Mouse (Mus musculus): ENCODE measurements at regions not wholly inside any gene's neighbourhood (a gene's known extent, or its start where the extent isn't known, plus 50 kb on each side); places are given as distances from the start of the nearest gene placed in this dataset.

DNA sequence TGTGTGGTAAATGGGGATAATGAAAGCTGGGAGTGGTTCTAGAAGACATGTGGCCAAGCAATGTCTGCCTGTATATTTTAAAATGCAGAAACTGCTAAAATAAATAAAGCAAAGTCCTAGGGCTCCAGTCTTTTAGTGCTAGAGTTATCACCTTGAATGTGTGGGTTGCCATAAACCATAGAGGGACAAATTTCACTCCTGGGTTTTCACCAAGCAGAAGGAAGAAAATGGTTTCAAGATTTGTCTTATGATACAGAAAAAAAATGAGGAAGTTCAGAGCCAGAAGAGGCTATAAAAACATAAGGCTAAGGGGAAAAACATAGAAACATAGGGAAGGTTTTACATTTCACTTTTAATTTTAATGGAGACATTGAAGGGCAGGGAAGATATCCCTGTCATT is 276.1 kb upstream of the 2610001J05Rik start:
- H3K4me1 ChIP-seq, result no peaks in the 10 kb centered on the region
- H3K4me2 ChIP-seq, result no peak overlapping the region
- H3K27ac ChIP-seq, result no peak overlapping the region
- ATAC-seq (replicated peaks), result no peak
- no peaks in the 10 kb centered on the region for H3K36me3 ChIP-seq (replicated peaks)
- no peaks in the 10 kb centered on the region for H3K27me3 ChIP-seq (replicated peaks)
- H3K9me3 ChIP-seq, result no peaks in the 10 kb centered on the region
- H3K9ac ChIP-seq, result no peak overlapping the region
- H3K4me3 ChIP-seq, result no peak overlapping the region

DNA sequence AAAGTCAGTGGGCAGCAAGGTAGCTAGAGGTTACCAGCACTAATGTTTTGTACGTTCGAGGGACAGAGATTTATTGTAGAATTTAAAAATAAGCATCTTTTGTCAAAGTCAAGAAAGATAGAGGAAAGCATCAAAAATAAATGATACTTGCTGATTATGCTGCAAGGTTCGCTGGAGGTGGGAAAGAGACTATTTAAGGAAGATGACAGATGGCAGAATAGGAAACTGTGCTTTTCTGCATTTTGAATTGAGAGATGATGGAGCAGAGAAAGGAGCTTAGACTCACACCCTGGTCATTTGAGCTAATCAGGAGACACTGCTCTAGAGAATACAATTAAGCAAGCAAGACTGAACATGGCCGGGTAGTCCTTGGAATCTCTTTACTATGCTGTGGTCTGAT is 275.1 kb upstream of the 2610001J05Rik start:
- 86% methylated on average over 4 of the region's 4 CpGs for WGBS
- Histone ChIP-seq H3K27ac (no peak overlapping the region), H3K4me3 (no peak overlapping the region), H3K4me2 (no peak overlapping the region), H3K27me3 (replicated peaks) (no peaks in the 10 kb centered on the region), H3K9me3 (no peaks in the 10 kb centered on the region), H3K36me3 (replicated peaks) (no peaks in the 10 kb centered on the region), H3K9ac (no peak overlapping the region), H3K4me1 (no peaks in the 10 kb centered on the region)
- no peak for ATAC-seq (replicated peaks)

DNA sequence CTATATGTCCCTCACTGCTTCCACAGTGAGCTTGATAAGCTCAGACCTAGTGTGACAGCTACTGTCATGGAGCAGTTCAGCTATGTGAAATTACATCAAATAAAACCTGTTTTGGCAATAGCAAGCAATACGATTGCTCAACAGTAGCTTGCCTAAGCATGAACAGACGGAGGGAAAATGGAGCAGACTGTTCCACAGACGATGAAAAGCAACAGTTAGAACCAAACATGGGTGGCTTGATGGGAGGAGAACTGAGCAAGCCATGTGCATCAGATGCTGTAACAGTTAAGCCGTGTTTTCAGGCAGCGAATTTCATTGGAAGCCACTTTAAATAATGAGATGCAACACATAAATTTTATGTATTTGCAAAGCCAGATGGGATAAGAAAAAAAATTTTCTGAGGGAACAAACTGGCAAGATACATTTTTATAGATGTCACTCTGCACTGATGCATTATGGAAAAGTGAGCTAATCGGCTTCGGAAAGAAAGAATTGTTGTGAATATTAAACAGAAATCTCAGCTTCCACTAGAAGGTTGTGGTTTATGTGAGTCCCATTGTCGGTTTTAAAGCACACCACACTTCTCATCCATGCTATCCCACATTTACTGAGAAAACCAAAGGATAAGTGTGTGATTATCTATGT is 270.9 kb upstream of the 2610001J05Rik start:
- peak; percentile 50; the same call in 1 of the 2 replicates for ATAC-seq (replicated peaks)
- Histone ChIP-seq H3K27me3 (replicated peaks) (no peaks in the 10 kb centered on the region), H3K4me1 (no peaks in the 10 kb centered on the region), H3K27ac (no peak overlapping the region), H3K9ac (no peak overlapping the region), H3K36me3 (replicated peaks) (no peaks in the 10 kb centered on the region), H3K4me2 (no peak overlapping the region), H3K4me3 (no peak overlapping the region), H3K9me3 (no peaks in the 10 kb centered on the region)
- WGBS, result 73% methylated on average over 8 of the region's 8 CpGs

GRCm38 (mm10) chr6:14130392-14131144 is 259.2 kb upstream of the 2610001J05Rik start:
- 79% methylated on average over 1 of the region's 1 CpGs for WGBS
- Histone ChIP-seq H3K9ac (no peak overlapping the region), H3K9me3 (no peaks in the 10 kb centered on the region), H3K4me3 (no peak overlapping the region), H3K4me2 (no peak overlapping the region), H3K36me3 (replicated peaks) (no peaks in the 10 kb centered on the region), H3K27me3 (replicated peaks) (no peaks in the 10 kb centered on the region), H3K27ac (no peak overlapping the region), H3K4me1 (no peaks in the 10 kb centered on the region)
- no peak for ATAC-seq (replicated peaks)

DNA sequence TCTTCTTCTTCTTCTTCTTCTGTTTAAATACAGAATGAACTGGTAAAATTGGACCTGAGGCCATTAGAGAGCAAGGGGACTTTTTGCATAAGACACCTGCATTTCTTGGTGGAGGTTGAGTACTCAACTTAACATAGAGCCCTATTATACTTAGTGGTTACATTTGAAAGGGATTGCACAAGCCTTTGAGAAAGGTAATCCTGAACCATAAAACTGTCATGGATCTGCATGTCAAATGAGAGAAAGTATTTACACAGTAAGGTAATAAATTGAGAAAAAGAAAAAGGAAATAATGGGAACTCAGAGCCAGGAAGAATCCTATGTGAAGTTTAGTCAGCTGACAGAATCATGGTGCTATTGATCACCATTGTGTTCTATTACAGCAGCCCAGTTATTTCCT is 258.1 kb upstream of the 2610001J05Rik start:
- no peak overlapping the region for H3K27ac ChIP-seq
- H3K9me3 ChIP-seq, result no peaks in the 10 kb centered on the region
- no peak overlapping the region for H3K9ac ChIP-seq
- no peaks in the 10 kb centered on the region for H3K4me1 ChIP-seq
- no peaks in the 10 kb centered on the region for H3K27me3 ChIP-seq (replicated peaks)
- no peak overlapping the region for H3K4me2 ChIP-seq
- no peak overlapping the region for H3K4me3 ChIP-seq
- H3K36me3 ChIP-seq (replicated peaks), result no peaks in the 10 kb centered on the region
- no peak for ATAC-seq (replicated peaks)

GRCm38 (mm10) chr6:14122311-14122710 is 251.0 kb upstream of the 2610001J05Rik start:
- ATAC-seq (replicated peaks), result no peak
- Histone ChIP-seq H3K27me3 (replicated peaks) (no peaks in the 10 kb centered on the region), H3K27ac (no peak overlapping the region), H3K4me2 (no peak overlapping the region), H3K4me3 (no peak overlapping the region), H3K9me3 (no peaks in the 10 kb centered on the region), H3K9ac (no peak overlapping the region), H3K4me1 (no peaks in the 10 kb centered on the region), H3K36me3 (replicated peaks) (no peaks in the 10 kb centered on the region)
- 96% methylated on average over 3 of the region's 3 CpGs for WGBS

DNA sequence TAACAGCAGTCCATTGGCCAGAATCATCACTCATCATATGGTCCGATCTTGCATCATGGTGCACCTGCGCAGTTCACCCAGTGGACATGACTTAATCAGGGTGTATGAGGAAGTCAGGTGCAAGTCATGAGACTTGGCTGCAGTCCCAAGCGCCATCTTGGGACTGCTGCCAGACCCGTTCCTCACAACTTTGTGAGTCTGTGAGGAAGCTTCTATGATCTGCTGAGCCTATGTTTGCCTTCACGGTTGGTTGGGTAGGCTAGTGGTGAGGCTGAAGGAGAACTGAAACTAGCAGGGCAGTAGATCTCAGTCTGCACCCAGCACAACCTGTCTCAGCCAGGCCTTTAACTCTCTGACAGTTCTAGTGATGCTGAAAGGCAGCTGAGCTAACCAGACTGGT is 250.2 kb upstream of the 2610001J05Rik start:
- Histone ChIP-seq H3K27ac (no peak overlapping the region), H3K36me3 (replicated peaks) (no peaks in the 10 kb centered on the region), H3K27me3 (replicated peaks) (no peaks in the 10 kb centered on the region), H3K4me1 (no peaks in the 10 kb centered on the region), H3K4me2 (no peak overlapping the region), H3K9me3 (no peaks in the 10 kb centered on the region), H3K4me3 (no peak overlapping the region), H3K9ac (no peak overlapping the region)
- 94% methylated on average over 5 of the region's 5 CpGs for WGBS
- no peak for ATAC-seq (replicated peaks)

- Histone ChIP-seq H3K27me3 (replicated peaks) (no peaks in the 10 kb centered on the region), H3K4me3 (no peak overlapping the region), H3K4me1 (no peaks in the 10 kb centered on the region), H3K9ac (no peak overlapping the region), H3K27ac (no peak overlapping the region), H3K4me2 (no peak overlapping the region), H3K36me3 (replicated peaks) (no peaks in the 10 kb centered on the region), H3K9me3 (no peaks in the 10 kb centered on the region)
- 78% methylated on average over 1 of the region's 1 CpGs for WGBS
- ATAC-seq (replicated peaks), result no peak
These were observed 223.6 kb upstream of the 2610001J05Rik start for GRCm38 (mm10) chr6:14094907-14095306.

DNA sequence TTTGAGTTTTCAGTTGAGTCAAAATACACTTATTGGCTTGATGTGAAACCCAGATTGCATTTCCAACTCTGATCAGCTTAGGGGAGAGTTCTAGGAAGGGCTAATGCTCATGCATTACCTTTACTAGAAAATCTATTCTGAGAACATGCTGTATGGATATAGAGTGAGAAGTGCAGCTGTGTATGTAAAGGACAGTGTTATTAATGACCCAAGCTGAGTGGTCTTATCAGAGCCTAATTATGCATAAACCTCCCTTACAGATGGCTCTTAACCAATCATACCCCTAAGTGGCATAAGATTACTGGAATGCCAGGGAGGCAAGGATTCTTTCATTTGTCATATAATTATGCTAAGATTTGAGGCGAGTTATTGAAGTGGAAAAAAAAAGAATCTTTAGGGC is 210.6 kb upstream of the 2610001J05Rik start:
- Histone ChIP-seq H3K4me1 (no peaks in the 10 kb centered on the region), H3K9me3 (no peaks in the 10 kb centered on the region), H3K4me3 (no peak overlapping the region), H3K4me2 (no peak overlapping the region), H3K36me3 (replicated peaks) (no peaks in the 10 kb centered on the region), H3K27ac (no peak overlapping the region), H3K9ac (no peak overlapping the region), H3K27me3 (replicated peaks) (no peaks in the 10 kb centered on the region)
- no peak for ATAC-seq (replicated peaks)
- 52% methylated on average over 1 of the region's 1 CpGs for WGBS

GRCm38 (mm10) chr6:14063735-14064134 is 192.4 kb upstream of the 2610001J05Rik start:
- Histone ChIP-seq H3K27ac (no peak overlapping the region), H3K9ac (no peak overlapping the region), H3K9me3 (no peaks in the 10 kb centered on the region), H3K4me2 (no peak overlapping the region), H3K4me1 (no peaks in the 10 kb centered on the region), H3K4me3 (no peak overlapping the region), H3K36me3 (replicated peaks) (no peaks in the 10 kb centered on the region), H3K27me3 (replicated peaks) (no peaks in the 10 kb centered on the region)
- 68% methylated on average over 2 of the region's 2 CpGs for WGBS
- no peak for ATAC-seq (replicated peaks)

GRCm38 (mm10) chr6:14046560-14046959 is 175.2 kb upstream of the 2610001J05Rik start:
- Histone ChIP-seq H3K9ac (no peak overlapping the region), H3K4me2 (no peak overlapping the region), H3K36me3 (replicated peaks) (no peaks in the 10 kb centered on the region), H3K9me3 (no peaks in the 10 kb centered on the region), H3K27me3 (replicated peaks) (no peaks in the 10 kb centered on the region), H3K4me3 (no peak overlapping the region), H3K4me1 (no peaks in the 10 kb centered on the region), H3K27ac (no peak overlapping the region)
- WGBS, result 92% methylated on average over 5 of the region's 5 CpGs
- ATAC-seq (replicated peaks), result no peak

DNA sequence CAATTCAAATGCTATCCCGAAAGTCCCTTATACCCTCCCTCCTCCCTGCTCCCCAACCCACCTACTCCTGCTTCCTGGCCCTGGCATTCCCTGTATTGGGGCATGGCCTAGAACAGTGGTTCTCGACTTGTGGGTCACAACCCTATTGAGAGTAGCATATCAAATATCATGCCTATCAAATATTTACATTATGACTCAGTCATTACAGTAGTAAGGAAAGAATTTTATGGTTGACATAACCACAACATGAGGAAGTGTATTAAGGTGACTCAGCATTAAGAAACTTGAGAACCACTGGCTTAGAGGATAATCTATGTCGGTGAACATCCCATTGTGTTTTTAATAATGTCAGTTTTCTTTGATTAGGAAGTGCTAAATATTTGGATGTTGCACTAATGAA is 173.3 kb upstream of the 2610001J05Rik start:
- ATAC-seq (replicated peaks), result no peak
- Histone ChIP-seq H3K4me1 (no peaks in the 10 kb centered on the region), H3K27me3 (replicated peaks) (no peaks in the 10 kb centered on the region), H3K9ac (no peak overlapping the region), H3K4me2 (no peak overlapping the region), H3K27ac (no peak overlapping the region), H3K9me3 (no peaks in the 10 kb centered on the region), H3K36me3 (replicated peaks) (no peaks in the 10 kb centered on the region), H3K4me3 (no peak overlapping the region)
- 84% methylated on average over 3 of the region's 3 CpGs for WGBS

GRCm38 (mm10) chr6:14025898-14026297 is 154.6 kb upstream of the 2610001J05Rik start:
- H3K36me3 ChIP-seq (replicated peaks), result no peaks in the 10 kb centered on the region
- H3K27me3 ChIP-seq (replicated peaks), result no peaks in the 10 kb centered on the region
- no peak for ATAC-seq (replicated peaks)
- no peak overlapping the region for H3K27ac ChIP-seq
- no peak overlapping the region for H3K4me3 ChIP-seq
- H3K4me2 ChIP-seq, result no peak overlapping the region
- no peaks in the 10 kb centered on the region for H3K4me1 ChIP-seq
- H3K9me3 ChIP-seq, result no peaks in the 10 kb centered on the region
- 80% methylated on average over 2 of the region's 2 CpGs for WGBS
- no peak overlapping the region for H3K9ac ChIP-seq

All from midbrain, embryonic 15.5 days (tissue).